Mouse (Mus musculus): ENCODE results near the gene Lamp3. TPM values are rescaled to one million over a fixed set of nuclear protein-coding genes. Genes with fewer than 3 reads are reported as not detected.

The Lamp3 gene
- not detected in 2 replicates for total RNA-seq (2023)

GRCm38 (mm10) chr16:19706216-19706615, at the start of gene Lamp3:
Gene Lamp3, minus strand, starts transcription at chr16:19706375.

GRCm38 (mm10) chr16:19629816-19630215, 76.4 kb downstream of the Lamp3 start, which contains the start of gene Olfr171:
Gene Olfr171, minus strand, starts transcription at chr16:19629916.

GRCm38 (mm10) chr16:19611782-19612181, 94.4 kb downstream of the Lamp3 start, which contains the start of gene Olfr170:
Gene Olfr170, minus strand, starts transcription at chr16:19611882.

Other genes starting within 250 kb of the Lamp3 start
- not detected in 2 replicates for gene Olfr166, start 222.7 kb downstream of the Lamp3 start, total RNA-seq (2023)
- gene Olfr167, start 184.1 kb downstream of the Lamp3 start, total RNA-seq (2023) = not detected in 2 replicates
- gene Olfr168, start 170.8 kb downstream of the Lamp3 start, total RNA-seq (2023) = not detected in 2 replicates
- gene Olfr169, start 134.6 kb downstream of the Lamp3 start, total RNA-seq (2023) = not detected in 2 replicates
- not detected in 2 replicates for gene Olfr170, start 94.5 kb downstream of the Lamp3 start, total RNA-seq (2023)
- not detected in 2 replicates for gene Olfr171, start 76.5 kb downstream of the Lamp3 start, total RNA-seq (2023)
- 6.0 and 7.6 TPM in 2 replicates for gene B3gnt5, start 53.8 kb upstream of the Lamp3 start, total RNA-seq (2023)